Mouse (Mus musculus): ENCODE measurements around the gene Il1rl2. TPM values are rescaled to one million over a fixed set of nuclear protein-coding genes. Genes with fewer than 3 reads are reported as not detected.
A peak's percentile ranks its signal among the peaks of the same experiment; 100 is the strongest.

Il1rl2 gene
- polyA plus RNA-seq, 1 experiment from 2014 or later = 6.8 TPM

DNA sequence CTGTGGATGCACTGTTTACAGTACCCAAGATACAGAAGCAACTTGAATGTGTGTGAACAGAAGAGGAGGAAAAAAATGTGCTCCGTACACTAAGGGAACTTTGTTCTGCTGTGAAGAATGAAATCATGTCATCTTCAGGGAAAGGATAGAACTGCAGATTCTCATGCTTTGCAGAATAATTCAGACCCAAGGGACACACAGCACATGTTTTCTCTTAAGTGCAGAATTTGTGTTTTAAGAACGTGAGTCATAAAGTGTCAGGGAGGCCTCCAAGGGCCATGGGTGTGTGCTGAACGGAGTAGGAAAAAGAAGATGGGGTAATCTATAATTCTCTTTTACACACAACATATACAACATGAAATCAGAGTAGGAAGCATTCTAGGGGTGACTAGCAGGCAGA is 48.5 kb downstream of the Il1rl2 start:
- no peaks in the 10 kb centered on the region for H3K9me3 ChIP-seq (ENCODE audit: control insufficient read depth, low read length)
- no peak for TF ChIP-seq CTCF (IDR thresholded peaks at IDR 0.05; ENCODE audit: low read depth)
- TF ChIP-seq EP300 (optimal IDR thresholded peaks at IDR 0.05) = no peak
- H3K27ac ChIP-seq (replicated peaks) = no peak overlapping the region
- H3K4me1 ChIP-seq (replicated peaks; ENCODE audit: control insufficient read depth, insufficient read depth) = no peaks in the 10 kb centered on the region
- H3K4me3 ChIP-seq (ENCODE audit: low read depth, low read length) = no peak overlapping the region
- WGBS = 62% methylated on average over 3 of the region's 3 CpGs
- H3K4me2 ChIP-seq (replicated peaks; ENCODE audit: low read depth) = no peak overlapping the region
- no peaks in the 10 kb centered on the region for H3K36me3 ChIP-seq (ENCODE audit: control insufficient read depth, insufficient read depth, low read length)
- H3K27me3 ChIP-seq (ENCODE audit: control insufficient read depth, insufficient read depth, low read length) = no peaks in the 10 kb centered on the region
- DNase-seq (ENCODE audit: low spot score) (no peak), ATAC-seq (ENCODE audit: low FRiP score, low TSS enrichment) (no peak)
- H3K9ac ChIP-seq (ENCODE audit: low read length) = no peak overlapping the region

DNA sequence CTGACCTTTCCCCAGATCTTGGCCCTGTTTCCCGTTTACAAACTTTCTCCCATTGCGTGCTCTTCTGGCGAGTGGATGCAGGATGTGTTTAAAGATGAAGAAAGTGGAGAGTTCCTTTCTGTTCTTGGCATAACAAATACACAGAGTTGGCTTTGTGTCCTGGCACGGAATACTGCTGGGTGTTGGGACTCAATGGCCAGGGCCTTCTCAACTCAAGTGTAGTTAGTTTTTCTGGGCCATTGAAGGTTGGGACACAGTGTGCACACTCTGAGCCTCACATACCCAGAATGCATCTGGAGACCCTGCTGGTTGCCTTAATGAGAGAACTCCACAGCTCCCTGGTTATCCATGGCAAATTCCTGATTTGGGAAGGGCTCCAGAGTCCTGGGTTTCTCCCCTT is 50.7 kb downstream of the Il1rl2 start:
- no peak overlapping the region for H3K27ac ChIP-seq (replicated peaks)
- WGBS = 59% methylated on average over 4 of the region's 4 CpGs

DNA sequence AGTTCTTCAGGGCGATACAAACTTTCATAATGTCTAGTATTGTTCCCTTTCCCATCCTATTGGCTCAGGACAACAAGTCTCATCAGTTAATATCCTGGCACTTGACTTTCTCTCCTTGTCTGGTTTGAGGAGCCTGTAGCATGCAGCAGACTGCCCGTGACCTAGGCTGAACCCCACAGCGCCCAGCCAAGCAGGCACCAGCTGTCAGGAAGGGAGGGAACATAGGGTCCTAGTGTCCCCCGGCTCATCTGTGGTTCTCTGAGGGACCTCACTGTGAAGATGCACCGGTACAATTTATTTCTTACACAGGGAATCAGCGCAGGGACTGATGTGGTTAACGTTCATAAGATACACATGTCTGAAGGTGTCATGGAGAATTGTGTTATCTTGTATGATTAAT is 52.3 kb downstream of the Il1rl2 start:
- Histone ChIP-seq H3K36me3 (ENCODE audit: control insufficient read depth, insufficient read depth, low read length) (no peaks in the 10 kb centered on the region), H3K4me3 (ENCODE audit: low read depth, low read length) (no peak overlapping the region), H3K4me1 (replicated peaks; ENCODE audit: control insufficient read depth, insufficient read depth) (no peaks in the 10 kb centered on the region), H3K27me3 (ENCODE audit: control insufficient read depth, insufficient read depth, low read length) (no peaks in the 10 kb centered on the region), H3K9ac (ENCODE audit: low read length) (no peak overlapping the region), H3K9me3 (ENCODE audit: control insufficient read depth, low read length) (no peaks in the 10 kb centered on the region), H3K27ac (replicated peaks) (no peak overlapping the region), H3K4me2 (replicated peaks; ENCODE audit: low read depth) (no peak overlapping the region)
- WGBS = 52% methylated on average over 7 of the region's 7 CpGs
- no peak for ATAC-seq (ENCODE audit: low FRiP score, low TSS enrichment)
- TF ChIP-seq CTCF (IDR thresholded peaks at IDR 0.05; ENCODE audit: low read depth) = no peak
- no peak for TF ChIP-seq EP300 (optimal IDR thresholded peaks at IDR 0.05)
- no peak for DNase-seq (ENCODE audit: low spot score)

More for the DNA sequence above, 50.7 kb downstream of the Il1rl2 start:
- H3K4me3 ChIP-seq (ENCODE audit: low read depth, low read length) = no peak overlapping the region
- no peaks in the 10 kb centered on the region for H3K36me3 ChIP-seq (ENCODE audit: control insufficient read depth, insufficient read depth, low read length)
- no peak overlapping the region for H3K9ac ChIP-seq (ENCODE audit: low read length)
- TF ChIP-seq CTCF (IDR thresholded peaks at IDR 0.05; ENCODE audit: low read depth) (no peak), EP300 (optimal IDR thresholded peaks at IDR 0.05) (no peak)
- ATAC-seq (ENCODE audit: low FRiP score, low TSS enrichment) (no peak), DNase-seq (ENCODE audit: low spot score) (no peak)
- H3K27me3 ChIP-seq (ENCODE audit: control insufficient read depth, insufficient read depth, low read length) = no peaks in the 10 kb centered on the region
- no peak overlapping the region for H3K4me2 ChIP-seq (replicated peaks; ENCODE audit: low read depth)
- no peaks in the 10 kb centered on the region for H3K9me3 ChIP-seq (ENCODE audit: control insufficient read depth, low read length)
- H3K4me1 ChIP-seq (replicated peaks; ENCODE audit: control insufficient read depth, insufficient read depth) = no peaks in the 10 kb centered on the region

DNA sequence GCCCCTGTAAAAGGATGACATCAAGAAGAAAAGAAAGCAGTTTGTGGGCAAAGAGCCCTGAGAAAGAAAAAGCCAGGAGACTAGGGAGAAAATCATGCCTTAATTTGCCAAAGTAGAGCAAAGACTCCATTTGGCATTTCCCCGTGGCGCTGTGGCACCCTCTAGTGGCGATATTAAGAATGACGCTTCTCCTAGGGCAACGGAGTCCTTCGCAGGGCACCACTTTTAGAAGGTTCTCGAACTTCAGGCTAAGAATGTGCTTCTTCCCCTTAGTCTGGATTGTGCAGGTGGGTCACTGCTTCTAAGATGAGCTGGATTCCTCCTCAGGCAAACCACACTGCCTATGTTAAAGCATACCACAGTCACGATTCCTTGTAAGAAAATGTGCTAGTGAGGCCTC is 54.4 kb downstream of the Il1rl2 start:
- no peak for ATAC-seq (ENCODE audit: low FRiP score, low TSS enrichment)
- Histone ChIP-seq H3K4me2 (replicated peaks; ENCODE audit: low read depth) (no peak overlapping the region), H3K4me3 (ENCODE audit: low read depth, low read length) (no peak overlapping the region), H3K27ac (replicated peaks) (no peak overlapping the region), H3K9me3 (ENCODE audit: control insufficient read depth, low read length) (no peaks in the 10 kb centered on the region), H3K4me1 (replicated peaks; ENCODE audit: control insufficient read depth, insufficient read depth) (no peaks in the 10 kb centered on the region), H3K36me3 (ENCODE audit: control insufficient read depth, insufficient read depth, low read length) (no peaks in the 10 kb centered on the region), H3K9ac (ENCODE audit: low read length) (no peak overlapping the region), H3K27me3 (ENCODE audit: control insufficient read depth, insufficient read depth, low read length) (no peaks in the 10 kb centered on the region)
- TF ChIP-seq EP300 (optimal IDR thresholded peaks at IDR 0.05) (no peak), CTCF (IDR thresholded peaks at IDR 0.05; ENCODE audit: low read depth) (peak; percentile 99)
- peak; percentile 82 for DNase-seq (ENCODE audit: low spot score)
- 14% methylated on average over 8 of the region's 8 CpGs for WGBS

DNA sequence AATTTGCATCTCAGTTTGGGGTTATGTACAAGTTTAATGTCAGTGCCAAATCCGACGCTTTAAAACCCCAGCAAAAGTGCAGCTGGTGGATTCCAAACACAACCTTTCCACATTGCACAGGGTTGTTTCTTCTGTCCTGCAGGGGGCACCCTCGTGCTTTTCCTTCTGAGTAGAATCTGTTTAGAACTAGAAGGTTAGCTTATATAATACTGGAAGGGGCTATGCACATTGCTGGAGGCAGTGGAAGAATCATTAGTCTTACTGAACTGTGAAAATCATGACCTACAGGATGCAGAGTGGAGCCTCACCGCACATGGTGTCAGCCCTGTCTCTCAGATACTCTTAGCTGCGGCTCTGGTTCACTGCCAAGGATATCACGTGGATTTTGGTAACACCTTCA is 55.7 kb downstream of the Il1rl2 start:
- Histone ChIP-seq H3K4me2 (replicated peaks; ENCODE audit: low read depth) (no peak overlapping the region), H3K9me3 (ENCODE audit: control insufficient read depth, low read length) (no peaks in the 10 kb centered on the region), H3K9ac (ENCODE audit: low read length) (no peak overlapping the region), H3K4me1 (replicated peaks; ENCODE audit: control insufficient read depth, insufficient read depth) (no peaks in the 10 kb centered on the region), H3K4me3 (ENCODE audit: low read depth, low read length) (no peak overlapping the region), H3K27ac (replicated peaks) (no peak overlapping the region), H3K27me3 (ENCODE audit: control insufficient read depth, insufficient read depth, low read length) (no peaks in the 10 kb centered on the region), H3K36me3 (ENCODE audit: control insufficient read depth, insufficient read depth, low read length) (no peaks in the 10 kb centered on the region)
- TF ChIP-seq CTCF (IDR thresholded peaks at IDR 0.05; ENCODE audit: low read depth) (peak; percentile 81), EP300 (optimal IDR thresholded peaks at IDR 0.05) (no peak)
- peak; percentile 60; the same call in 1 of the 2 replicates for ATAC-seq (ENCODE audit: low FRiP score, low TSS enrichment)
- 48% methylated on average over 6 of the region's 6 CpGs for WGBS
- DNase-seq (ENCODE audit: low spot score) = peak; percentile 70

DNA sequence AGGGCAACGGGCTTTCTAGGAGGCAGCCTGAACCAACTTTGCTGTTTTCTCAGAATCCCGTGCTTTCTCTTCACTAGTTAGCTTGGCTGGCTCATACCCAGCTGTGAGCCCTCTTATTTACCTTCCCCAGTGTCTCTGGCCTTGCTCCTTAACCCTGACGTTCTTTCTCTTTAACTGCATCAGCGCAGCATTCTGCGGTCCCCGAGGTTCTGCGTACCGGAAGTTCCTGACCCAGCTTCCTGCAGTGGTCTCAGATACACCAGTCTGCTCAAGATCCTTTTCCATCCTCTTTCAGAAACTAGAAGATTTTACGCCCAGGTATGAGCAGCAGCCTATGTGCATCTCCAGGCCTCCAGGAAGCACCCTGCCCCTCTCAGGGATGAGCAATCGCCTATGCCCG is 56.6 kb downstream of the Il1rl2 start:
- TF ChIP-seq EP300 (optimal IDR thresholded peaks at IDR 0.05) (no peak), CTCF (IDR thresholded peaks at IDR 0.05; ENCODE audit: low read depth) (no peak)
- Histone ChIP-seq H3K4me3 (ENCODE audit: low read depth, low read length) (no peak overlapping the region), H3K36me3 (ENCODE audit: control insufficient read depth, insufficient read depth, low read length) (no peaks in the 10 kb centered on the region), H3K27ac (replicated peaks) (no peak overlapping the region), H3K27me3 (ENCODE audit: control insufficient read depth, insufficient read depth, low read length) (no peaks in the 10 kb centered on the region), H3K9me3 (ENCODE audit: control insufficient read depth, low read length) (no peaks in the 10 kb centered on the region), H3K4me2 (replicated peaks; ENCODE audit: low read depth) (no peak overlapping the region), H3K4me1 (replicated peaks; ENCODE audit: control insufficient read depth, insufficient read depth) (no peaks in the 10 kb centered on the region), H3K9ac (ENCODE audit: low read length) (no peak overlapping the region)
- 84% methylated on average over 11 of the region's 11 CpGs for WGBS
- ATAC-seq (ENCODE audit: low FRiP score, low TSS enrichment) (no peak), DNase-seq (ENCODE audit: low spot score) (no peak)
